Mouse (Mus musculus) embryonic facial prominence, embryonic 15.5 days (tissue): Measurements from ENCODE around the gene Crp. TPM values are rescaled to one million over a fixed set of nuclear protein-coding genes. Genes with fewer than 3 reads are reported as not detected.

Experiments
- ATAC-seq: fragments of 200-750 bp; cut with Nextera tagmentation; 2 replicates; pipeline ENCODE4 v1.8.0; 2017; ENCODE audit warnings: low read depth, moderate TSS enrichment; ENCODE audit not compliant: insufficient number of reproducible peaks, low FRiP score, low TSS enrichment
- H3K27ac ChIP-seq: fragments of 300-500 bp; sonication (generic); replicated peaks from 2 replicates; pipeline ENCODE4 v1.5.1; 2015; ENCODE audit warnings: mild to moderate bottlenecking, inconsistent platforms
- H3K27me3 ChIP-seq: fragments of 300-500 bp; sonication (generic); 2 replicates; pipeline ENCODE4 v1.6.1; 2015; ENCODE audit warnings: inconsistent platforms
- H3K36me3 ChIP-seq: fragments of 300-500 bp; sonication (generic); 2 replicates; pipeline ENCODE4 v1.6.1; 2015; ENCODE audit warnings: mild to moderate bottlenecking, inconsistent platforms
- H3K4me1 ChIP-seq: fragments of 300-500 bp; sonication (generic); 2 replicates; pipeline ENCODE4 v1.6.1; 2015; ENCODE audit warnings: inconsistent platforms
- H3K4me2 ChIP-seq: fragments of 300-500 bp; sonication (generic); replicated peaks from 2 replicates; pipeline ENCODE4 v1.6.1; 2015; ENCODE audit warnings: mild to moderate bottlenecking, inconsistent platforms
- H3K4me3 ChIP-seq: fragments of 300-500 bp; sonication (generic); replicated peaks from 2 replicates; pipeline ENCODE4 v1.5.1; 2015; ENCODE audit warnings: mild to moderate bottlenecking, inconsistent platforms
- H3K9ac ChIP-seq: fragments of 300-500 bp; sonication (generic); 2 replicates; pipeline ENCODE4 v1.6.1; 2015; ENCODE audit warnings: inconsistent platforms
- H3K9me3 ChIP-seq: fragments of 300-500 bp; sonication (generic); replicated peaks from 2 replicates; pipeline ENCODE4 v1.6.1; 2016; ENCODE audit warnings: inconsistent platforms
- whole genome bisulfite sequencing: fragments of 180-500 bp; shearing (Covaris S2); methylation state at CpG from one replicate; pipeline ENCODE4 v1.1.7; 2015; 5-methylcytosine and 5-hydroxymethylcytosine counted together
- polyA plus RNA-seq: library from polyadenylated mRNA; unstranded; fragments of >200 nt; fragmentation: Nextera tagmentation; extraction: Ambion mirVana; gene quantifications from 2 replicates; pipeline ENCODE4 v1.2.1, GENCODE M21; 2015

Gene Crp
- polyA plus RNA-seq, 1 experiment from 2014 or later, result not detected

DNA sequence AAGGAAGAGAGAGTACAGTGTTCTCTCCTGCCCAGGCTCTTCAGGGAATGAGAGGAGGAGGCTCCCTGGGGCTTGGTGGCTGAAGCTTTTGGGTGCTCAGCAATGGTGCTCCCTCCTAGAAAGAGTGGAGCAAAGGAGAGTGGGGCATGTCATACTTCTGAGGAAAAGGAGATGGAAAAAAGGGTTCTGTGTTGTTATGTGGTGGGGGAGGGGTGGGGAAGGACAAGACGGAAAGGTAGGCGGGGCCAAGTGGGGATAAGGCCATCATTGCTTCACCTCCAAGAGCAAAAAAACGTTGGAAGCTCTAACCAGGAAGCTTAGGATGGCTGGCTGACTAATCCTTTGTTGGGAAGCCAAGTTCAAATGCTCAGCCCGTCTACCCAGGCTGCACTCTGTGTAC is 14.1 kb downstream of the Crp start:
- Histone ChIP-seq H3K27ac (peak overlapping the region; percentile 75), H3K4me2 (no peak overlapping the region), H3K9ac (no peak overlapping the region), H3K4me3 (no peak overlapping the region), H3K9me3 (no peaks in the 10 kb centered on the region), H3K36me3 (no peaks in the 10 kb centered on the region), H3K27me3 (no peaks in the 10 kb centered on the region), H3K4me1 (peaks cover 10% of the 10 kb centered on the region; the same call in 1 of the 2 replicates)
- WGBS, result 50% methylated on average over 4 of the region's 4 CpGs
- no peak for ATAC-seq

DNA sequence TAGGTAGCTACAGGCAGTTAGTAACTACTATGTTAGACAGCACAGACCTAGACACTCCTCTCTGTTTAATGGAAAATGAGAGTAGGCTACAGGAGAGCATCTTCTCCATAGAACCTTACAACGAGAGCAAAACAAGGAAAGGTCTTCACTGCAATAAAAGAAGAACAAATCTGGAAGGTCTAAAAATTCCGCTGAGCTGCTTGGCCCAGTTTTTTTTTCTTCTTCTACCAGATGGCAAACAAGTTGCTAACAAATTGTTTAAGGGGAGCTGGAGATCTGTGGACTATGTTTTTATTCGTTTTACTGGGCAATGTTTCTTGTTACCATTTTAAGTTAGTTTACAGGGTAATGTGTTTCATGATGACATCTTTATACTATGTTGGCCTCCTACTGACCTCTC is 53.4 kb downstream of the Crp start:
- Histone ChIP-seq H3K4me1 (no peaks in the 10 kb centered on the region), H3K27ac (no peak overlapping the region), H3K9me3 (no peaks in the 10 kb centered on the region), H3K4me2 (no peak overlapping the region), H3K4me3 (no peak overlapping the region), H3K27me3 (no peaks in the 10 kb centered on the region), H3K9ac (no peak overlapping the region), H3K36me3 (no peaks in the 10 kb centered on the region)
- no peak for ATAC-seq
- WGBS, result 65% methylated on average over 3 of the region's 3 CpGs

DNA sequence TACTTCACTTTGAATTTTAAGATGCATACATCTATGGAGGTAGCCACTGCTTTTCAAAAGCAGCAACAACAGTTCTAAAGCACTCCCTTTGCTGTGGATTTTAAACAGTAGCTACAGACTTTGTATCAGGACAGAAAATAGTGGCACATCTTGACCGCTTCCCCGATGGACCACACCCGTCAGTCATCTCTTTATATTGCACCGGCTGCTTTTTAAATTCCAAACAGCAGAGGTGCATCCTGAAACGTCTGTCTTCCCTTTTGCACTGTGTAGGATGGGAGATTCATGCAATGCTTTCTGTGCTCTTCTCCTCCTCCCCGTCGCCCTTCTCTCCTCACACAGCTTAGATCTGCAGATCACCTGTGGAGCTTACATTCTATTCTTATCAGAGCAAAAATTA is 57.3 kb downstream of the Crp start:
- 71% methylated on average over 7 of the region's 7 CpGs for WGBS
- H3K9me3 ChIP-seq, result no peaks in the 10 kb centered on the region
- no peaks in the 10 kb centered on the region for H3K27me3 ChIP-seq
- H3K4me1 ChIP-seq, result no peaks in the 10 kb centered on the region
- no peak overlapping the region for H3K4me2 ChIP-seq
- no peaks in the 10 kb centered on the region for H3K36me3 ChIP-seq
- H3K4me3 ChIP-seq, result no peak overlapping the region
- no peak overlapping the region for H3K27ac ChIP-seq
- no peak overlapping the region for H3K9ac ChIP-seq
- no peak for ATAC-seq

DNA sequence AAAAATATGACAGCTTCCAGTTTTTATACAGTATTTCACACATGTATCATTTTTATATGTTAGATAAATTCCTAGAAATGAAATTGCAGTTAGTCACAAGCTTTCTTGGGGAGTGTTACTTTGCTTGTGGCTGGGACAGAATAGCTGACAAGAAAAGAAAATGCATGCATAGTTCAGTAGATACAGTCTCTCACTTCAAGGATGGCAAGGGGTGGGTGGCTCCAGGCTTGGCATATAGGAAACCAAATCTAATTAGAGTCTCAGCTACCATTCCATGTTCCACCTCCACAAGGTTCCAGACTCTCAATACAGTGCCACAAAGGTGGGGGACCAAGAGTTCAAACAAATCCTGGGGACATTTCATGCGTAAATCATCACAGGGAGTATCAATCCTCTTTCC is 61.7 kb downstream of the Crp start:
- Histone ChIP-seq H3K4me2 (no peak overlapping the region), H3K4me3 (no peak overlapping the region), H3K9ac (no peak overlapping the region), H3K36me3 (no peaks in the 10 kb centered on the region), H3K4me1 (no peaks in the 10 kb centered on the region), H3K27me3 (no peaks in the 10 kb centered on the region), H3K9me3 (no peaks in the 10 kb centered on the region), H3K27ac (no peak overlapping the region)
- WGBS, result 78% methylated on average over 1 of the region's 1 CpGs
- no peak for ATAC-seq

DNA sequence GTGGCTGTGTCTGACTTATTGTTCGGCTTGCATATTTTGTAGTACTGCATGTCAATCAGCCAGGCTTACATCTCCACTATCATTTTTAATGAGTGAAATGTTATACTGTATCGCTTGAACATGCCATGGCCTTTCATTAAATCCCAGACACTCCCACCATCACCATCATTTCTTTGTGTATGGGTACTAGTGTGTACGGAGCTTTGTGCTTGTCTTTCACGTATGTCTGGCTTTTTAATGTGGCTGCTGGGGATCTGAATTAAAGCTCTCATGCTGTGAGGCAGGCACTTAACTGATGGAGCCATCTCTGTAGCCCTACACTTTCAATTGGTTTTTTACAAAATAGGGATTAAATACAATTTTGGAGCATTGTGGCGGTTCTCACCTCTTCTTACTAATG is 81.3 kb downstream of the Crp start:
- WGBS, result 70% methylated on average over 5 of the region's 5 CpGs
- H3K4me2 ChIP-seq, result no peak overlapping the region
- no peaks in the 10 kb centered on the region for H3K4me1 ChIP-seq

DNA sequence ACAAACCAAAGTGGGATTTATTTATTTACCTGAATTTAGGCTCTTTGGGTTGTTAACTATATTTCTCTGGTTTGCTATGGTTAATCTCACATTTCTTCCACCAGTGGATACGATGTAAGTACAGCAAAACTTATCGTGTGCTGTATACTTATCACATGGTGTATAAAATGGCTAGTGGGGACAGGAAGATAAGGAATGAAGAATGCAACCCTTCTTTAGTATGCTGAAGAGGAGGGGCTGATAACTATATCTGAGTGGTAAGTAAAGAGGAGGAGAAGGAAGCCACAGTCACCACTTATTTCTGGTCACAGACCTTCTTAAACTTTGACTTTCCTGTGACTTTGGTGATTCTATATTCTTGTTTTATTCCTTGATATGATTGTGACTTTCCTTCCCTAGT is 87.5 kb downstream of the Crp start:
- no peaks in the 10 kb centered on the region for H3K36me3 ChIP-seq
- ATAC-seq, result no peak
- no peaks in the 10 kb centered on the region for H3K27me3 ChIP-seq
- 74% methylated on average over 2 of the region's 2 CpGs for WGBS
- H3K27ac ChIP-seq, result no peak overlapping the region
- H3K4me3 ChIP-seq, result no peak overlapping the region
- no peaks in the 10 kb centered on the region for H3K9me3 ChIP-seq
- no peak overlapping the region for H3K9ac ChIP-seq
- H3K4me2 ChIP-seq, result no peak overlapping the region
- no peaks in the 10 kb centered on the region for H3K4me1 ChIP-seq

More for the DNA sequence above, 81.3 kb downstream of the Crp start:
- no peaks in the 10 kb centered on the region for H3K27me3 ChIP-seq
- no peaks in the 10 kb centered on the region for H3K36me3 ChIP-seq
- no peak overlapping the region for H3K27ac ChIP-seq
- no peak overlapping the region for H3K9ac ChIP-seq
- no peak for ATAC-seq
- no peak overlapping the region for H3K4me3 ChIP-seq
- H3K9me3 ChIP-seq, result no peaks in the 10 kb centered on the region

DNA sequence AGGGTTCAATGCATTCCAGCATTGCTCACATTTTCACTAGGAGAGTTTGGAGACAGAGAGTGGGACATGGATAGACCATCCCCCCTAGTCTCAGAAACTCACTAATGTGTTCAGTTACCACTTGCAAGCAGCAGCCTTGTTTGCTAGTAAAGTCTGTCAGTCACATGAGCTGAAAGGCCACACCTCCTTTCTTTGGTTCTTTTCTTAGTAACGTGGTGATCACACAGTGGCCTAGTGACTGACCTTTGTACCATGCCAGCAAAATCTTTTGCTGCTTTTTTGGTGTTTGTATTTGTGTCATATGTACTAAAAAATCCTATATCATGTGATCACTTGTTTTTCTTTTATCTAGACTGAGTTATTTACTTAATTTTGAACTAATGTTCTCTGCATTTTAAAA is 88.0 kb downstream of the Crp start:
- H3K9me3 ChIP-seq, result no peaks in the 10 kb centered on the region
- no peak overlapping the region for H3K4me2 ChIP-seq
- H3K4me1 ChIP-seq, result no peaks in the 10 kb centered on the region
- no peak overlapping the region for H3K4me3 ChIP-seq
- no peaks in the 10 kb centered on the region for H3K36me3 ChIP-seq
- no peaks in the 10 kb centered on the region for H3K27me3 ChIP-seq
- H3K27ac ChIP-seq, result no peak overlapping the region
- H3K9ac ChIP-seq, result no peak overlapping the region
- WGBS, result 21% methylated on average over 1 of the region's 1 CpGs
- ATAC-seq, result no peak

DNA sequence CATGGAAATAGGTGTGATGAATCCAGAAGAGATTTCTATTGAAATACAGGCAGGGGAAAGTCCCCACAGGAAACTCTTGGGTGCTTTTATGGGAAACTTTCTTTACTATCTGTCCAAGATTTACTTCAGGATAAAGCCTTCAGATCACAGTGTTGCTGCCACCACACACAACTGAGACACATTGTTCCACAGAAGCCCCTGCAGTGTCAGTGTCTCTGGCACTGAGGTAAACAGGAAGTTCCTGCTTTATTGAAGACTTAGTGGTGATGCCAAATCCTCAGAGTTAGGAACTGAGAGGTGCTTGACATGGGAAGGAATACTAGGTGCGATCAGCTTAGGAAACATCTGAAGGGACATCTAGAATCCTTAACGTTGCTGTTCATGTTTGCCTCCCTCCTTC is 131.1 kb downstream of the Crp start:
- ATAC-seq, result no peak
- no peaks in the 10 kb centered on the region for H3K4me1 ChIP-seq
- no peak overlapping the region for H3K4me2 ChIP-seq
- H3K27me3 ChIP-seq, result no peaks in the 10 kb centered on the region
- no peak overlapping the region for H3K9ac ChIP-seq
- H3K4me3 ChIP-seq, result no peak overlapping the region
- no peaks in the 10 kb centered on the region for H3K9me3 ChIP-seq
- no peaks in the 10 kb centered on the region for H3K36me3 ChIP-seq
- 78% methylated on average over 2 of the region's 2 CpGs for WGBS
- H3K27ac ChIP-seq, result no peak overlapping the region

DNA sequence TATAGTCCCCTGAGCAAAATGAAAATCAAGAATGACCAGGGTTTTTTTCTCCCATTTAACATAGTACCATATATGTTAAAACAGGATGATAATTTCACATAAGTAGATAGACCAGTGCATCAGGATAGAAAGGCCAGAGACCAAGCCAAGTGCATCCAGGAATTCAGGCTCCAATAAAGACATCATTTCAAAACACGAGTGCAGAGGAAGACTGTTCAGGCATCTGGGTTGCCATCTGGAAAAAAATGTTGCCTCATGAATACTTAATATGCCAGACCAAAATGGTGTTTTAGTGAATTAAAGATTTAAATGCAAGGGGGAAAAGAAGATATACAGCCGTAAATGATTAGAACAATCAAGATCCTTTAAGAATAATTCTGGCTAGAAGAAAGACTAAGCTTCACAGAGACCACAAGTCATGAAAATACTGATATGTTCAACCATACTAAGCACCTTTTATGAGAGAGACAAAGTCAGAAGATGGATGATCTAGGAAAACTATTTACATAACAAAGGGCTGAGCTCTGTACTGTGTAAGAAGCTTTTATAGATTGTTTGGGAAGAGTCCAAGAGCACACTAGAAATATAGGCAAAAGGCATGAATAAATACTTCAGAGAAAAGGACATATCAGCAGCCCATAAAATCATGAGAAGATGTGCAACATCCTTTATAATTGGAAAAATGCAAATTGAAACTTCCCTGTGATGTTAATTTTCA is 149.3 kb downstream of the Crp start:
- no peaks in the 10 kb centered on the region for H3K36me3 ChIP-seq
- 69% methylated on average over 2 of the region's 2 CpGs for WGBS
- H3K4me3 ChIP-seq, result no peak overlapping the region
- no peaks in the 10 kb centered on the region for H3K9me3 ChIP-seq
- H3K4me1 ChIP-seq, result no peaks in the 10 kb centered on the region
- no peak for ATAC-seq
- H3K4me2 ChIP-seq, result no peak overlapping the region
- no peak overlapping the region for H3K27ac ChIP-seq
- no peaks in the 10 kb centered on the region for H3K27me3 ChIP-seq
- H3K9ac ChIP-seq, result no peak overlapping the region

DNA sequence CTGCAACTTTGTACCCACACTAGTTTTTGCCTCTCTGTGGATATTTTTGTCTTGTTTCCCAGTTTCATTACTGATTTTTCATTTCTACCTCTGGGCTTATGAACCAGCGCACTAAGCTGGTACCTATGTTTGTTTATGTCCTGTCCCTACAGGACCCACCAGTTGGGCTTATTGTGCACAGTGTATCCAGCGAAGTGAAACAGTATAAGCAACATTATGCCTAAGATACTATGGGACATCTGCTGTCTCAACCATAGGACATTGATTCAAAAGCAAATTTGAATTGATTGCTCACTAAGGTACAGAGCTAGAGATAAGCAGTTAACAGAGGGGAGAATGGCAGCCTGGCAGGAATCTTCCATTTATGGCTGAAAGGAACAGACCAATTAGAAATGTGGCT is 150.3 kb downstream of the Crp start:
- H3K4me1 ChIP-seq, result no peaks in the 10 kb centered on the region
- no peak for ATAC-seq
- H3K36me3 ChIP-seq, result no peaks in the 10 kb centered on the region
- H3K4me2 ChIP-seq, result no peak overlapping the region
- no peak overlapping the region for H3K4me3 ChIP-seq
- WGBS, result 85% methylated on average over 2 of the region's 2 CpGs
- no peak overlapping the region for H3K27ac ChIP-seq
- H3K9ac ChIP-seq, result no peak overlapping the region
- no peaks in the 10 kb centered on the region for H3K27me3 ChIP-seq
- H3K9me3 ChIP-seq, result no peaks in the 10 kb centered on the region

DNA sequence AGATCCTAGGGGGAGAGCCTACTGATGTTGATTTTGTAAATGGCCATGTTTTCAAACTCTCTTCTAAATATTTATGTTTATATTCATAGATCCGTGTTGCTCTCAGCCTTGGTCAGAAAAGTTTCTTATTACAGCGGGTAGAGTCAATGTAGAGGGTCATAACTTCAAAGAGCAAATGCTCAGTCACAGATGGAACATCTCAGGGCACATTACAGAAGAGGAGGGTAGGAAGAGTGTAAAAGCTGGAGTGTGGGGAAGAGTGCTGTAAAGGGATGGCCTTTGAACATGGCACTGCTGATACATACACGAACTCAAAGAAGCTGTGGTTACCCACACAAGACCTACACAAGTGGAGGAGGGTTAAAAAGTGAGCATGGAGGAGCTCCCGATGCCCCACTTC is 177.4 kb downstream of the Crp start:
- 64% methylated on average over 4 of the region's 4 CpGs for WGBS
- Histone ChIP-seq H3K4me1 (no peaks in the 10 kb centered on the region), H3K36me3 (no peaks in the 10 kb centered on the region), H3K9me3 (no peaks in the 10 kb centered on the region), H3K4me2 (no peak overlapping the region), H3K27me3 (no peaks in the 10 kb centered on the region), H3K27ac (no peak overlapping the region), H3K4me3 (no peak overlapping the region), H3K9ac (no peak overlapping the region)
- no peak for ATAC-seq

DNA sequence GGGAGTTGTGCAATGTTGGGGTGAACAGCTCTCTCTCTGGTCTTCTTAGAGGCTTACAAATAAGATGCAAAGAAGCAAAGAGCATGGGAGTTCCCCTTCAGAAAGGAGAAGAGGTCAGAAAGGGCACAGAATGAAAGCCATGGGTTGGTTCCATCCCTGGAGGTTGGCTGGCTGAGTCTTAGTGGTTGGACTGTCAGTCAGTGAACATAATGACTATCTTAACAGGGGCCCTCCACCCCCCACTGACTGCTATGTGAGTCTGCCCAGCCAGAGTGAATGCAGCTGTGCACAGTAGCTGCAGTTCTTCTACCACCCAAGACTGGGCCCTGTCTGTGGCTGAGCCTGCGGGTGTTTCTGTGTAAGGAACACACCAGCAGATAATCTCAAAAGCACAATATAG is 178.8 kb downstream of the Crp start:
- no peak overlapping the region for H3K4me2 ChIP-seq
- H3K9ac ChIP-seq, result no peak overlapping the region
- no peaks in the 10 kb centered on the region for H3K4me1 ChIP-seq
- H3K4me3 ChIP-seq, result no peak overlapping the region
- no peaks in the 10 kb centered on the region for H3K27me3 ChIP-seq
- H3K9me3 ChIP-seq, result no peaks in the 10 kb centered on the region
- ATAC-seq, result no peak
- 75% methylated on average over 1 of the region's 1 CpGs for WGBS
- no peak overlapping the region for H3K27ac ChIP-seq
- H3K36me3 ChIP-seq, result no peaks in the 10 kb centered on the region
